Mouse (Mus musculus): Measurements from ENCODE around the gene Cacna1s.

Cacna1s gene

DNA sequence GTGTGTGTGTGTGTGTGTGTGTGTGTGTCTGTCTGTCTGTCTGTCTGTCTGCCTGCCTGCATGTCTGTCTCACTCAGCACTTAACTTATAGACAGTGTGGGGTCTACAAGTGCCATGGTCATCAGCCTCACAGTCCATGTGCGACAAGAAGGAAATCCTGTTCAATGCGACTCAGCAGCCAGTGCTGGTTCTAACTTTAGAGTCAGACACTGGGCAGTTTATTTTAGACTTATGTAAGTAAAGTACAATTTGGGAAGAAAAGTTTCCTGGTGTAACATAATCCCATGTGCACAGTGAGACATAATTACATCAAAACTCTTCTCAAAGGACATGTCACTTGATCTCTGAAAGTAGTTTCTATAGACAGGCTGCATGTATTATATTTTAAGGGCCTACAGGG is 56.9 kb downstream of the Cacna1s start:
- in situ Hi-C loops (cut with MboI, MseI) = no loop called here

DNA sequence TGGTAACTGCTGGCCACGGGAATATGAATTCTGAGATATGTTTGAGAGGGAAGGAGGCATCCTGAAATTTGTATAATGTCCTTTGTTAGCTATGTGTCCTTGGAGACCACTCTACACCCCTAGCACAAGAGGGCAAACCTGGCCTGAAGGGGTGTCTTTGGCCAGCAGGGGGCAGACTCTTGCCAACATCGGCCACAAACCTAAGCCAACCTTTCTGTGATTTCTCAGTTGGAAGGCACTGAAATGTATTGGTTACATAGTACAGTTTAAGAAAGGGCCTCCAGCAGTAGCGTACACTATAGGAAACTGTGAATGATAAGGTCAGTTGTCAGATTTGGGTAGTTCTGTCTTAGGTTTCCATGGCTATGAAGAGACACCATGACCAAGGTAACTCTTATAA is 63.6 kb downstream of the Cacna1s start:
- in situ Hi-C loops (cut with MboI, MseI) = no loop called here

DNA sequence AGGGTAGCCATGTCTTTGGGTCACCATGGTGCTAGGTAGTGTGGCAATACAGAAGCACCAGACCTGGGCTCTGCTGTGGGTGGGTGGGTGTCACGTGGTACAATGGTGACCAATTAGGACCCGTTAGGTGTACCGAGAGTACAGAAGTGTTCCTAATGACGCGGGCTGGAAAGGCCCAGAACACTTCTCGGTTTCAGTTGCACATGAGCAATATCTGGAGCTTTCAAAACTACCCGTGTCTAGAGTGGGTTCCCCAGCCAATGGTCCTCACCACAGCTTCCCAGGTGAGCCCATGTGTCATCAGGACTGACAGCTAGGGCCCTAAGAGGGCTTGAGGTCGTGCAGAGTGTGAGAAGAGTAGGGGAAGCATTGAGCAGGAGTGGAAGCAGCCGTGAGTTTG is 64.5 kb downstream of the Cacna1s start:
- in situ Hi-C loops (cut with MboI, MseI) = no loop called here

GRCm38 (mm10) chr1:136118875-136119274 is 66.3 kb downstream of the Cacna1s start:
- in situ Hi-C loops (cut with MboI, MseI) = no loop called here

GRCm38 (mm10) chr1:136119571-136120262 is 67.2 kb downstream of the Cacna1s start:
- in situ Hi-C loops (cut with MboI, MseI) = no loop called here

- in situ Hi-C loops (cut with MboI, MseI) = no loop called here
Observed at GRCm38 (mm10) chr1:136120263-136120603, 67.7 kb downstream of the Cacna1s start.

- in situ Hi-C loops (cut with MboI, MseI) = no loop called here
Observed at GRCm38 (mm10) chr1:136120785-136121184, 68.2 kb downstream of the Cacna1s start.

DNA sequence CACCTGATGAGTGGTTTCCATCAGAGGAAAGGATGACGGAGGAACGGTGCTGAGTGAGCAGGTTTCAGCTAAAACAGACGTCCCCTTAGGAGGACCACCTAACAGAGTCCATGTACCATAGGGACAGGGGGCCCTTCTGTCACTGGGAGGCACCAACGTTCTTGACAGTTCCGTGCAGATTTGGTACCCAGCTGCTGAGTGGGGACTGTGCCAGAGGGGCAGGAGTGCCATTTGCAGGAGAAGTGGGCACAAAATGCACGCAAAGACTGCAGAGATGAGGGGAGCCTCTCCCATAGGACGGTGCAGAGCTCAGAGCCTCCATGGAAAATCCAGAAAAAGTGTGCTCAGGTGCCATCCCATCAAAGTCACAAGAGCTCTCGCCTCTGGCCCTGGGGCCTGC is 69.5 kb downstream of the Cacna1s start:
- in situ Hi-C loops (cut with MboI, MseI) = no loop called here

DNA sequence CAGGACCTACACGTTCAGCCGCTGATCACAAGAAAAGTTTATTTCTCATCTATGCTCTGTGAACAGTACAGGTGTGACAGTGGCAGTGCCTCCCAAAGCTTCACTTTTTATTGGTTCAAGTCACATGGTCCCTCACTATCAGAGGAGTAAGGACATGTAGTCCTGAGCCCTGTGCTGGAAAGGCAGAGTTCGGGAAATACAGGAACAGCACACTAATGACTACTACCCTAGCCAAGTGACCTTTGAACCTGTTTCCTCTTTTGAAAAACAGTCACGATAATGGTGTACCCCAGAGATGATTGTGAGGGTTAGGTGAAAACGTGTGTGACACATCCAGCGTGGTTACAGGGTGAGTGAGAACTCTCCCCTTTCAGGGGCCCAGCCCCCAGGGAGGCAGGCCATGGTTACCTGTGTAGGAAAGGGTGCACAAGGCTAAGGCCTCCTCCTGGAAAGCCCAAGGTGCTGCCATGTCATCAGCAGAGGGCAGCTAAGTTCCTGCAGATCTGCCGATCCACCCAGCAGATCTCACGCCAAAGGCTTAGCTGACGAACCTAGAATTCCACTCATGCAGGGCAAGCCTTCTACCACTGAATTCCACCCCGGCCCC is 73.7 kb downstream of the Cacna1s start:
- in situ Hi-C loops (cut with MboI, MseI) = no loop called here

DNA sequence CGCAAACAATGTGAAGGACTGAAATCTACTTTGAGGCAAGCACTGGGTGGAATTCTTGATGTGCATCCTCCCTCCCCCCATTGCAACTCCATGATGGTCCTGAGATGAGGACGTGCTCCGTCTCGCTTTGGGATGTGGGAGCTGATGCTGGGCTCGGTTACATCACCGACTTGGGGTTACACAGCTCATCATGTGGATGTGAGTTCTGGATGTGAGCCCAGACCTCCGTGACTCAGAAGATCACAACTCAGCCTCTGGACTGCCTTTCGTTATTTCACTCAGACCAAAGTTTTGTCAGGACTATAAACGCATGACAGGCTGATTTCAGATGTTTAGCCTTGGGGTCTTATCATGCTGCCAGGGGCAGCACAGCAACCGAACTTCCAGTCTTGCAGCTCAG is 74.3 kb downstream of the Cacna1s start:
- in situ Hi-C loops (cut with MboI, MseI) = no loop called here

GRCm38 (mm10) chr1:136127856-136128255 is 75.3 kb downstream of the Cacna1s start:
- in situ Hi-C loops (cut with MboI, MseI) = no loop called here

GRCm38 (mm10) chr1:136128416-136128815 is 75.9 kb downstream of the Cacna1s start:
- in situ Hi-C loops (cut with MboI, MseI) = no loop called here

DNA sequence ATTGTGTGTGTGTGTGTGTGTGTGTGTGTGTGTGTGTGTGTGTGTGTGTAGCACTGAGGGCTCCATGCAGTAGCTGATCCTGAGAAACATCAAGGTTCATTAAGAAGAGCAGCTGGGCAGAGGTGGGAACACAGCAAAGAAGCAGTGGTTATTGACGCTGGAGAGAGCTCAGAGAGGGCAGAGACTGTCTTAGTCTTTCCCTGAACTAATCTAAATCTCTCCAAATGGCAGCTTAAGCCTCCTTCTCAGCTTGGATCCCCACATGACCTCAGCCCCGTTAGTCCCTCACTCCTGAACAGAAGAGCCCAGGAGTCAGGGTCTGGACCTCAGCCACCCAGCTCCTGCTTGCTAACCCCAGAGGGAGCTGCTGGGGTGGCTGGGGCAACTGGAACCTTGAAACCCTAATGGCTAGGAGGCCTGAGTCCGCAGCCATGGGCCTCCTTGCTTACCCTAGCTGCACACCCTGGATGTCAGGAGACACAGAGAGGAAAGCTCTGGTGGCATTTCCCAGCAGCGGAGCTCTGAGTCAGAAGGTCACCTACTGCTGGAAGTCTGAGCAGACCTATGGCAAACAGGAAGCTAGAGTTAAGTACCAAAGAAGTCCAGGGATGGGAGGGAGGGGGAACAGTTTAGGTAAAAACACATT is 76.5 kb downstream of the Cacna1s start:
- in situ Hi-C loops (cut with MboI, MseI) = no loop called here

- in situ Hi-C loops (cut with MboI, MseI) = loop anchor here (10.0 kb wide), 1 partner anchor 1015 kb away; no protein-coding TSS in a partner anchor
Observed at GRCm38 (mm10) chr1:136130107-136130506, 77.6 kb downstream of the Cacna1s start.

DNA sequence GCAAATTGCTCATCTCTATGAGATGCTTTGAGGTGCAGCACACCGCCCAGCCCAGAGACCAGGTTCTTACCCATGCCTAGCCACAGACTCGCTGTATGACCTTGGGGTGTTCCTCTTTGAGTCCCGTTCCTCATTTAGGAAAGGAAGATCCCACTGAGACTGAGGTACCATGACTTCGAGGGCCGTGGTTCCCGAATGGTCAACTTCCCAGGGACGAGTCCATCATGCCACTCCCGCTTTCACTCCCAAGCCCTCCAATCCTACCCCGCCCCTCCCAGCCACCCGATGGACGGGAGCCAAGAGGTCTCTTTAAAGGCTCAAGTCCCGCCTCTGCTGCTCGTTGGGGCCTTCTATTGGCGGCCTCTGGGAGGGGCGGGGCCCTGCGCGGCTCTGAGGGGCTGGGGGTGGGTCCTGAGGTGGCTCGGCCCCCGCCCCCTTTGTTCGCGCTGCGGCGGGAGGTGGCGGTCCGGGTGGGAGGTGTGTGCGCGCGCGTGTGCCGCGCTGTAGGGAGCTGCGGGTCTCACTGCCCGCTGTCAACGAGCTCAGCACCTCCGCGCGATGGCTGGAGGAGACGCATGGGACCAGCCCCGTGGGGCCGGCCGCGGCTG is 78.5 kb downstream of the Cacna1s start, which contains the start of gene Kif21b:
Gene Kif21b (plus strand): TSS at position 439 of the 608 bp plus-strand sequence.
- in situ Hi-C loops (cut with MboI, MseI) = loop anchor here (10.0 kb wide), 1 partner anchor 1016 kb away; no protein-coding TSS in a partner anchor

DNA sequence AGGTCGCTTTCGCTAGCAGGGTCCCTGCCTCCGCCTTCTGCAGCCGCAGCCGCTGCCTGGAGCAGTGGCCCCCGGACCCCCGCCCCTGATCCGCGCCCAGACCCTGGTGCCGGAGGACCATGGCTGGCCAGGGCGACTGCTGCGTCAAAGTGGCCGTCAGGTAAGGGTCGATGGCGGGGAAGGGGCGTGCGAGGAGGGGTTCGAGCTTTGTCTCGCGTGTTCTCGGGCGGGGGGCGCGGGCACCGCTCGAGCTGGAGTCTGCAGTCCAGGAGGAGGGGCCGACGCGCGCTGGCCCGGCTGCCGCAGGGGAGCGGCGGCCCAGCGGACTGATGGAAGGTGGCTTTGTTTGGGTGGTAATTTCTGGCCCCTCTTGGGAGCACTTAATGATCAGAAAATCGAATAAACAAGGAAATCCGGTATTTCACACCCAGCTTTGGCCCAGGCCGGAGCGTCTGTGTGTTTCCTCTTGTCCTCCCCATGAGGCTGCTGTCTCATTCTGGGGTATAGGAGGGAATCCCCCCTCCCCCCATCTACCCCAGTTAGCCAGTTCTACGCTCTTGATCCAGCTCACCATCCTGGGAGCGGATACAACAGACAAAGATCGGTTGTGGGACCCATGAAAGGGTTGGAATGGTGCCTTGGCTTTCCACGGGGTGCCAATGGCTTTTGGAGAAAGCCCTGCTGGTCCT is 79.2 kb downstream of the Cacna1s start:
- in situ Hi-C loops (cut with MboI, MseI) = loop anchor here (10.0 kb wide), 1 partner anchor 1017 kb away; no protein-coding TSS in a partner anchor

DNA sequence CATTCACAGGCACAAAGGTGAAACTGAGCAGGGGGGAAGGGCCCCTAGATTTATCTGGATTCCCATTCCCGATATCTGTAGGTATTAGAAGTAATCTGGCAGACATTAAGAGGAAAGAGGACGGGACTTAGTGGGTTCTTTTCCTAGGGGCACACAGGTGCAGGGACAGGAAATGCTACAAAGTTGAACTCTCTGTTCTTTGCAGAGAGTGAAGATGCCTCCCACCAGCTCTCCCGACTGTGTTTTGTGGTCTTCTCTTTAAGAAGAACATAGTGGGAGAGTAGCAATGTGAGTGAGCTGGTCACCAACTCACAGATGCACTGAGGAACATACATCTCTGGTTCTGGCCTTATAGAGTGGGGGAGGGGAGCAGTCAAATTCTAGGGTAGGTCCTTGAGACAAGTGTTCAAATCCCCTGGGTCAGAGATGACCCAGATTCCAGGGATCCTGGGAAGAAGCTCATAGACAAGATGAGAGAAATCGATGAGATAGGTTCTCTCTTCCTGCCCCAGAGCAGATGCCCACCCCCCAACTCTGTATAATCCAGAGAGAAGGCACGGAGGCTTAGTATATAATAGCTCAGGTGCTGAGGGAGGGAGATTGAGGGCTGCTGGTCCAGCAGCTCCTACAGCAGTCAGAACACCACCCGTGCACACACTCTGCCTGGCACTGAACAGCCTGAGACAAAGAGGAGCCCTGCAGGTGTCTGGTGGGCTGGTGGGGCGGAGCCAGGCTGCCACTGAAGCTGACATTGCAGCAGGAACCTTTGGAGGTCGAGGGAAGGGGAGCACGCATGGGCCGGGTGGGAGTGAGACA is 80.0 kb downstream of the Cacna1s start:
- in situ Hi-C loops (cut with MboI, MseI) = loop anchor here (10.0 kb wide), 1 partner anchor 1018 kb away; no protein-coding TSS in a partner anchor

GRCm38 (mm10) chr1:136133570-136134240 is 81.2 kb downstream of the Cacna1s start:
- in situ Hi-C loops (cut with MboI, MseI) = loop anchor here (10.0 kb wide), 1 partner anchor 1019 kb away; no protein-coding TSS in a partner anchor

DNA sequence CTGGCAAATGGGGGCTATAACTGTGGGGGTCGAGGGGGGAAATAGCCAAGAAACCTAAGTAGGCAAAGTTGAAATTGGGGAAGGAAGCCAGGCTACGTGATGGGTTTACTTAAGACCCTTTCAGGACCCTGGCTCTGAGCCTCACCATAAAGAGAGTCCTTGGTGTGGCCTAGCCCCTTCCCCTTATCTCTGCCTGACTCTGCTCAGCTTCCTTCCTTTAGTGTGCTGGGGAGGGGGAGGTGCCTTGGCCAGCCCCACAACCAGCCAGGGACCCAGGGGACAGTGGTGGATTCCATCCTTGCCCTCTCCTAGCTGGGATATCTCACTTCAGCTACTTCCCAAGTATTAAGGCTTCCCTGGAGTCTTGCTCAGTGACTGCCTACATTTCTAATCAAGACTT is 82.0 kb downstream of the Cacna1s start:
- in situ Hi-C loops (cut with MboI, MseI) = loop anchor here (10.0 kb wide), 1 partner anchor 1020 kb away; no protein-coding TSS in a partner anchor

DNA sequence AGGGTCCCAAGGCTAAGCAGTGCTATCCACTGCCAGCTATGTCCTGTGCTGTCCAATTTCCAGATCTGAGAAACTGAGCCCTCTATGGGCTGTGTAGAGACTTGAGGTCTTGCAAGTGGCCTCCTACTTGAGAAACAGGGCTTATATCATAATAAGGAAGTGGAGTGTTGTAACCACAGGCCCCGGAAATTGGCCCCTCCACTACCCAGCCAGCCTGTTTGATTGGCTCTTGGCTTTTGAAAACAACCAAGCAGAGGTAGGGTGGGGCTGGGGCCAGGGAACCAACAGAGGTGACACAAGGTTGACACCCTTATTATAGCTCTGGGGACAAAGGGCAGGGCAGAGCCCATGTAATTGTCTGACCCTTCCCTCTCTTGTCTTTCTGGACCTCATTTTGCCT is 82.5 kb downstream of the Cacna1s start:
- in situ Hi-C loops (cut with MboI, MseI) = loop anchor here (10.0 kb wide), 1 partner anchor 1020 kb away; no protein-coding TSS in a partner anchor

Data from regulatory T cell (primary cell).